Mouse (Mus musculus) MEL (cell line): ENCODE measurements around the gene Lrrc4b.

Experiments used
- CTCF ChIP-seq, 3 experiments: IDR thresholded peaks in 2 of 3; conservative IDR thresholded peaks in 1 of 3; 2 replicates each; pipeline ENCODE4 v1.5.1; 2011 to 2012; ENCODE audit warnings: low read length in 3 of 3, low read depth in 2 of 3, mild to moderate bottlenecking in 2 of 3, improper control_type of control experiment in 1 of 3, inconsistent platforms in 1 of 3, mixed read lengths in 1 of 3, moderate library complexity in 1 of 3; ENCODE audit not compliant: control insufficient read depth in 1 of 3, insufficient read depth in 1 of 3, poor library complexity in 1 of 3, severe bottlenecking in 1 of 3
- ELF1 ChIP-seq: IDR thresholded peaks from 2 replicates; pipeline ENCODE4 v1.6.1; 2014; ENCODE audit warnings: low read depth, mild to moderate bottlenecking, inconsistent platforms, low read length, improper control_type of control experiment, moderate library complexity
- EP300 ChIP-seq, 2 experiments: IDR thresholded peaks; 2 replicates each; pipeline ENCODE4 v1.6.1; 2011; ENCODE audit warnings: improper control_type of control experiment in 2 of 2, low read length in 2 of 2, low read depth in 1 of 2, mild to moderate bottlenecking in 1 of 2
- HCFC1 ChIP-seq: IDR thresholded peaks from 2 replicates; pipeline ENCODE4 v1.6.1; 2012; ENCODE audit warnings: low read depth, mild to moderate bottlenecking, inconsistent platforms, low read length, improper control_type of control experiment, moderate library complexity
- MAFK ChIP-seq: IDR thresholded peaks from 2 replicates; pipeline ENCODE4 v1.6.1; 2011; ENCODE audit warnings: low read depth, mild to moderate bottlenecking, low read length, improper control_type of control experiment, borderline replicate concordance
- MAZ ChIP-seq: IDR thresholded peaks from 2 replicates; pipeline ENCODE4 v1.6.1; 2012; ENCODE audit warnings: low read depth, mild to moderate bottlenecking, inconsistent platforms, low read length, improper control_type of control experiment
- NELFE ChIP-seq: IDR thresholded peaks from 2 replicates; pipeline ENCODE4 v1.6.1; 2011; ENCODE audit warnings: low read depth, low read length, improper control_type of control experiment
- POLR2AphosphoS2 ChIP-seq: IDR thresholded peaks from 2 replicates; pipeline ENCODE4 v1.6.1; 2011; ENCODE audit warnings: low read length, improper control_type of control experiment
- RAD21 ChIP-seq: IDR thresholded peaks from 2 replicates; pipeline ENCODE4 v1.6.1; 2011; ENCODE audit warnings: mild to moderate bottlenecking, low read depth, low read length, improper control_type of control experiment
- RCOR1 ChIP-seq: IDR thresholded peaks from 2 replicates; pipeline ENCODE4 v1.6.1; 2012; ENCODE audit warnings: low read depth, mild to moderate bottlenecking, inconsistent platforms, low read length, improper control_type of control experiment
- SIN3A ChIP-seq: IDR thresholded peaks from 2 replicates; pipeline ENCODE4 v1.6.1; 2012; ENCODE audit warnings: low read length, improper control_type of control experiment, inconsistent platforms
- TCF12 ChIP-seq: IDR thresholded peaks from 2 replicates; pipeline ENCODE4 v1.6.1; 2014; ENCODE audit warnings: low read depth, mild to moderate bottlenecking, inconsistent platforms, low read length, improper control_type of control experiment, moderate library complexity
- USF1 ChIP-seq: IDR thresholded peaks from 2 replicates; pipeline ENCODE4 v1.6.1; 2014; ENCODE audit warnings: low read depth, mild to moderate bottlenecking, inconsistent platforms, low read length, improper control_type of control experiment, moderate library complexity

- TF ChIP-seq SIN3A = no peak
- no peak for TF ChIP-seq CTCF (IDR thresholded peaks at IDR 0.05 in 2 of 3, conservative IDR thresholded peaks at IDR 0.05 in 1 of 3; ENCODE audit: control insufficient read depth in 1 of 3, insufficient read depth in 1 of 3, low read depth in 2 of 3, low read length in 3 of 3, poor library complexity in 1 of 3, severe bottlenecking in 1 of 3)
- TF ChIP-seq MAFK = no peak
- no peak for TF ChIP-seq RCOR1
- no peak for TF ChIP-seq EP300 (IDR thresholded peaks at IDR 0.05; ENCODE audit: low read depth in 1 of 2, low read length in 2 of 2)
- TF ChIP-seq NELFE = no peak
- no peak for TF ChIP-seq USF1
- no peak for TF ChIP-seq TCF12
- no peak for TF ChIP-seq POLR2AphosphoS2
- TF ChIP-seq ELF1 = no peak
- no peak for TF ChIP-seq MAZ
- no peak for TF ChIP-seq RAD21
- no peak for TF ChIP-seq HCFC1
These were observed 8.4 kb downstream of the Lrrc4b start for GRCm38 (mm10) chr7:44437188-44437587.
